Mouse (Mus musculus) bone marrow macrophage, adult 2 months (primary cell): ENCODE data around the gene Cerk.

Experiments
- CTCF ChIP-seq: IDR thresholded peaks from 2 replicates; pipeline ENCODE4 v1.5.1; 2012; ENCODE audit warnings: low read depth, mild to moderate bottlenecking, low read length, moderate library complexity
- POLR2A ChIP-seq: IDR thresholded peaks from 2 replicates; pipeline ENCODE4 v1.6.1; 2012; ENCODE audit warnings: mild to moderate bottlenecking, low read depth, low read length, borderline replicate concordance

GRCm38 (mm10) chr15:86184071-86184470 is 1.9 kb downstream of the Cerk start:
- no peak for TF ChIP-seq POLR2A
- TF ChIP-seq CTCF = no peak
